Mouse (Mus musculus): ENCODE measurements around the gene Tent4b.

- TF ChIP-seq CHD2 (IDR thresholded peaks at IDR 0.05; ENCODE audit: low read depth, low read length) = no peak
- TF ChIP-seq HCFC1 (IDR thresholded peaks at IDR 0.05; ENCODE audit: borderline replicate concordance, insufficient read depth, low read length) = no peak
- no peak for TF ChIP-seq MAFK (IDR thresholded peaks at IDR 0.05; ENCODE audit: insufficient read depth, low read depth, low read length)
- no peak for TF ChIP-seq ZNF384 (IDR thresholded peaks at IDR 0.05; ENCODE audit: low read depth, low read length)
- TF ChIP-seq ZC3H11A (IDR thresholded peaks at IDR 0.05; ENCODE audit: borderline replicate concordance, low read depth, low read length) = no peak
Observed at GRCm38 (mm10) chr8:88199700-88200601, 938 bp downstream of the Tent4b start.

All from ES-E14 (cell line).